18 mouse cellular contexts compared by ENCODE assay signal in the genomic region with DNA sequence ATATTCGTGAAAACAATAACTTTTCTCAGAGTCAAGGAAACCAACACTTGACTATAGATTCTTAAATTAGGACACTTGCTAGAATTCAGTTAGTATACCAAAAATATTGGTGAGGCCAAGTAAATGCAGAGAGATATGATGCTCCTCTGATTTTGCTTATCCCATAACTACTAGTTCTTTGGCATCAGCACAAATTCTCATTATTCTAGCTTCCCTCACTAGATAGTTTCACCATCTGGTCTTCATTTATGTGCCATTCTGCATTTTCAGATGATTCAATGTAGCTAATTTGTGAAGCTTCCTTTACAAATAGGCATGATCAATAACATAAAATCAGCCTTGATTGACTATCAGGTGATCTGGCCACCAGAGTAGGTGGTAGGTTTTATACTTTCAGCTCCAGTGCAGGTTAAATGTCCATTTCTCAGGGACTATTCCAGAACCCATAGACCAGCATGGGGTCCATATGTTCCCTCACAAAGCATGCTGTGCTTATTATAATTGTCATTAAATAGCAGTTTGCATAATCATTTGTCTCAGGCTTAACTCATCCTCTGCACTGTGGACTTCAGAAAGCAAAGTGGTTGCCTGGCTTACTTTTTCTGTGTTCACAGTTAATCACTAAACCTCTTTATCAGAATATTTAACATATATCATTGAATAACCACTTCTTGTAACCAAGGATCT.
A peak's percentile ranks its signal among the peaks of the same experiment; 100 is the strongest.
DNase-seq lines count a peak whose midpoint lies in the region; ATAC-seq and TF ChIP-seq lines count a peak whose summit lies in the region.
"Had no signal": no experiment of that assay in that cellular context is flagged by ENCODE, and none has a peak within 500 bp of the region (broad histone marks: within the 10 kb centered on the region; RNA-seq: fewer than 3 reads in every experiment).

No protein-coding gene starts in this region.

- no peaks in the 10 kb centered on the region for H3K4me1 ChIP-seq in forebrain, embryonic 14.5 days (ENCODE audit: control insufficient read depth, insufficient read depth, low read length)
- no peaks in the 10 kb centered on the region for H3K4me1 ChIP-seq in forebrain, embryonic 12.5 days
- H3K4me1 ChIP-seq in midbrain, postnatal 0 days (ENCODE audit: insufficient read depth, low read length), result no peaks in the 10 kb centered on the region
- no peaks in the 10 kb centered on the region for H3K4me1 ChIP-seq in midbrain, embryonic 14.5 days (ENCODE audit: control insufficient read depth, insufficient read depth, low read length)
- H3K4me1 ChIP-seq: embryonic facial prominence, embryonic 15.5 days; neural tube, embryonic 12.5 days; stomach, embryonic 15.5 days had no signal

- peak; percentile 55 for ATAC-seq in forebrain, embryonic 14.5 days
- ATAC-seq in forebrain, embryonic 12.5 days (ENCODE audit: low FRiP score), result no peak
- ATAC-seq in midbrain, postnatal 0 days (ENCODE audit: low FRiP score), result no peak
- no peak for ATAC-seq in midbrain, embryonic 14.5 days (ENCODE audit: low FRiP score, low TSS enrichment)
- ATAC-seq in frontal cortex, adult (ENCODE audit: low TSS enrichment), result no peak
- ATAC-seq: activated CD4-positive, CD25-positive, alpha-beta regulatory T cell, adult 4 months; intestine, embryonic 16.5 days; midbrain, embryonic 16.5 days had no signal

- no peak overlapping the region for H3K27ac ChIP-seq in forebrain, embryonic 14.5 days (ENCODE audit: low read depth, low read length)
- H3K27ac ChIP-seq in forebrain, embryonic 12.5 days, result no peak overlapping the region
- H3K27ac ChIP-seq in midbrain, postnatal 0 days (ENCODE audit: low read depth, low read length), result no peak overlapping the region
- H3K27ac ChIP-seq in midbrain, embryonic 14.5 days (replicated peaks; ENCODE audit: low read depth, low read length), result no peak overlapping the region
- H3K27ac ChIP-seq: embryonic facial prominence, embryonic 15.5 days; neural tube, embryonic 12.5 days; stomach, embryonic 15.5 days had no signal

- no peaks in the 10 kb centered on the region for H3K36me3 ChIP-seq in forebrain, embryonic 14.5 days (ENCODE audit: control insufficient read depth, insufficient read depth, low read length)
- no peaks in the 10 kb centered on the region for H3K36me3 ChIP-seq in forebrain, embryonic 12.5 days (replicated peaks)
- H3K36me3 ChIP-seq in midbrain, postnatal 0 days (ENCODE audit: insufficient read depth, low read length), result no peaks in the 10 kb centered on the region
- H3K36me3 ChIP-seq in midbrain, embryonic 14.5 days (ENCODE audit: control insufficient read depth, insufficient read depth, low read length), result no peaks in the 10 kb centered on the region
- H3K36me3 ChIP-seq: embryonic facial prominence, embryonic 15.5 days; neural tube, embryonic 12.5 days; stomach, embryonic 15.5 days had no signal

- H3K4me2 ChIP-seq in forebrain, embryonic 14.5 days (ENCODE audit: low read length), result no peak overlapping the region
- no peak overlapping the region for H3K4me2 ChIP-seq in forebrain, embryonic 12.5 days
- H3K4me2 ChIP-seq in midbrain, postnatal 0 days (ENCODE audit: low read depth, low read length, poor library complexity, severe bottlenecking), result no peak overlapping the region
- H3K4me2 ChIP-seq in midbrain, embryonic 14.5 days (ENCODE audit: low read length), result no peak overlapping the region
- H3K4me2 ChIP-seq: embryonic facial prominence, embryonic 15.5 days; heart, embryonic 11.5 days; liver, embryonic 11.5 days; lung, embryonic 14.5 days; neural tube, embryonic 12.5 days; stomach, embryonic 15.5 days had no signal

- no peak overlapping the region for H3K4me3 ChIP-seq in forebrain, embryonic 14.5 days (ENCODE audit: low read depth, low read length)
- H3K4me3 ChIP-seq in forebrain, embryonic 12.5 days (replicated peaks), result no peak overlapping the region
- H3K4me3 ChIP-seq in midbrain, postnatal 0 days (ENCODE audit: low read depth, low read length), result no peak overlapping the region
- no peak overlapping the region for H3K4me3 ChIP-seq in midbrain, embryonic 14.5 days (replicated peaks; ENCODE audit: low read depth, low read length)
- H3K4me3 ChIP-seq: embryonic facial prominence, embryonic 15.5 days; neural tube, embryonic 12.5 days; stomach, embryonic 15.5 days had no signal

- 91% methylated on average over 1 of the region's 1 CpGs for WGBS in forebrain, embryonic 14.5 days
- 83% methylated on average over 1 of the region's 1 CpGs for WGBS in forebrain, embryonic 12.5 days
- WGBS in midbrain, postnatal 0 days, result 78% methylated on average over 1 of the region's 1 CpGs
- WGBS in midbrain, embryonic 14.5 days, result 80% methylated on average over 1 of the region's 1 CpGs

- H3K27me3 ChIP-seq in forebrain, embryonic 14.5 days (replicated peaks; ENCODE audit: control insufficient read depth, insufficient read depth, low read length), result no peaks in the 10 kb centered on the region
- no peaks in the 10 kb centered on the region for H3K27me3 ChIP-seq in forebrain, embryonic 12.5 days
- H3K27me3 ChIP-seq in midbrain, postnatal 0 days (ENCODE audit: insufficient read depth, low read length), result no peaks in the 10 kb centered on the region
- H3K27me3 ChIP-seq in midbrain, embryonic 14.5 days (ENCODE audit: control insufficient read depth, insufficient read depth, low read length), result no peaks in the 10 kb centered on the region
- H3K27me3 ChIP-seq: embryonic facial prominence, embryonic 15.5 days; neural tube, embryonic 12.5 days; stomach, embryonic 15.5 days had no signal

- DNase-seq in forebrain, embryonic 14.5 days (ENCODE audit: low spot score), result peak; percentile 62
- DNase-seq in midbrain, postnatal 0 days (ENCODE audit: low spot score), result peak; percentile 58
- DNase-seq in midbrain, embryonic 14.5 days, result no peak
- DNase-seq in cerebellum, postnatal 10 days, result peak; percentile 54 to 67
- no peak for DNase-seq in right cerebral cortex, adult 18-20 months
- DNase-seq: adrenal gland, postnatal 36 days; gastrocnemius, postnatal 36 days; lung, embryonic 14.5 days had no signal

- no peaks in the 10 kb centered on the region for H3K9me3 ChIP-seq in forebrain, embryonic 14.5 days (replicated peaks; ENCODE audit: control insufficient read depth, low read length)
- H3K9me3 ChIP-seq in forebrain, embryonic 12.5 days, result no peaks in the 10 kb centered on the region
- no peaks in the 10 kb centered on the region for H3K9me3 ChIP-seq in midbrain, postnatal 0 days (ENCODE audit: low read length)
- H3K9me3 ChIP-seq in midbrain, embryonic 14.5 days (ENCODE audit: control insufficient read depth, low read length), result no peaks in the 10 kb centered on the region
- H3K9me3 ChIP-seq: embryonic facial prominence, embryonic 15.5 days; neural tube, embryonic 12.5 days; stomach, embryonic 15.5 days had no signal

- no peak for TF ChIP-seq CTCF in midbrain, postnatal 0 days (IDR thresholded peaks at IDR 0.05)

- H3K9ac ChIP-seq in forebrain, embryonic 14.5 days (ENCODE audit: low read length), result no peak overlapping the region
- no peak overlapping the region for H3K9ac ChIP-seq in forebrain, embryonic 12.5 days
- H3K9ac ChIP-seq in midbrain, postnatal 0 days (replicated peaks; ENCODE audit: low read length, poor library complexity, severe bottlenecking), result no peak overlapping the region
- no peak overlapping the region for H3K9ac ChIP-seq in midbrain, embryonic 14.5 days (replicated peaks; ENCODE audit: low read length)
- H3K9ac ChIP-seq: embryonic facial prominence, embryonic 15.5 days; lung, embryonic 14.5 days; neural tube, embryonic 12.5 days; stomach, embryonic 15.5 days had no signal

Comparison
In these comparisons a context has a peak if more than half of its experiments do, and no peak if none do; other contexts are left out.
1. DNase-seq: peak in forebrain, embryonic 14.5 days (single experiment), midbrain, postnatal 0 days (single experiment) and cerebellum, postnatal 10 days (2 of 2); none in midbrain, embryonic 14.5 days (single experiment) and right cerebral cortex, adult 18-20 months (single experiment).